Mouse (Mus musculus): ENCODE results near the gene Prss54.
"Not testable (repeated sequence)": the region's sequence is repeated elsewhere in the genome, so short reads cannot be mapped to it uniquely, and the experiment has no call there.

Gene Prss54

GRCm38 (mm10) chr8:95576240-95576639 is at the start of gene Prss54:
Gene Prss54 (minus strand): TSS chr8:95576340.
- no peak for DNase-seq (ENCODE audit: low read depth, low spot score)

GRCm38 (mm10) chr8:95624833-95625232 is 48.7 kb upstream of the Prss54 start:
- DNase-seq (ENCODE audit: low read depth, low spot score), result no peak

GRCm38 (mm10) chr8:95620046-95620445 is 43.9 kb upstream of the Prss54 start:
- no peak for DNase-seq (ENCODE audit: low read depth, low spot score)

- DNase-seq (ENCODE audit: low read depth, low spot score), result no peak
Observed at GRCm38 (mm10) chr8:95616383-95616782, 40.2 kb upstream of the Prss54 start.

GRCm38 (mm10) chr8:95611769-95612168 is 35.6 kb upstream of the Prss54 start:
- DNase-seq (ENCODE audit: low read depth, low spot score), result no peak

- DNase-seq (ENCODE audit: low read depth, low spot score), result no peak
Observed at GRCm38 (mm10) chr8:95610749-95611148, 34.6 kb upstream of the Prss54 start.

GRCm38 (mm10) chr8:95609406-95609805 is 33.3 kb upstream of the Prss54 start:
- DNase-seq (ENCODE audit: low read depth, low spot score), result no peak

GRCm38 (mm10) chr8:95607210-95607609 is 31.1 kb upstream of the Prss54 start:
- DNase-seq (ENCODE audit: low read depth, low spot score), result no peak

GRCm38 (mm10) chr8:95606509-95606908 is 30.4 kb upstream of the Prss54 start:
- DNase-seq (ENCODE audit: low read depth, low spot score), result not testable (repeated sequence)

GRCm38 (mm10) chr8:95602168-95602567 is 26.0 kb upstream of the Prss54 start:
- no peak for DNase-seq (ENCODE audit: low read depth, low spot score)

- DNase-seq (ENCODE audit: low read depth, low spot score), result no peak
Observed at GRCm38 (mm10) chr8:95601306-95601705, 25.2 kb upstream of the Prss54 start.

- DNase-seq (ENCODE audit: low read depth, low spot score), result peak; percentile 82
Observed at GRCm38 (mm10) chr8:95599861-95600260, 23.7 kb upstream of the Prss54 start.

- peak; percentile 14 for DNase-seq (ENCODE audit: low read depth, low spot score)
Observed at GRCm38 (mm10) chr8:95596841-95597241, 20.7 kb upstream of the Prss54 start.

GRCm38 (mm10) chr8:95595131-95595530 is 19.0 kb upstream of the Prss54 start:
- no peak for DNase-seq (ENCODE audit: low read depth, low spot score)

- no peak for DNase-seq (ENCODE audit: low read depth, low spot score)
Observed at GRCm38 (mm10) chr8:95593439-95594393, 17.6 kb upstream of the Prss54 start.

- DNase-seq (ENCODE audit: low read depth, low spot score), result no peak
Observed at GRCm38 (mm10) chr8:95592131-95592780, 16.1 kb upstream of the Prss54 start.

- no peak for DNase-seq (ENCODE audit: low read depth, low spot score)
Observed at GRCm38 (mm10) chr8:95590539-95590938, 14.4 kb upstream of the Prss54 start.

- no peak for DNase-seq (ENCODE audit: low read depth, low spot score)
Observed at GRCm38 (mm10) chr8:95589282-95589681, 13.1 kb upstream of the Prss54 start.

GRCm38 (mm10) chr8:95587339-95587738 is 11.2 kb upstream of the Prss54 start:
- no peak for DNase-seq (ENCODE audit: low read depth, low spot score)

GRCm38 (mm10) chr8:95573146-95573545 is 3.0 kb downstream of the Prss54 start:
- DNase-seq (ENCODE audit: low read depth, low spot score), result no peak

- no peak for DNase-seq (ENCODE audit: low read depth, low spot score)
Observed at GRCm38 (mm10) chr8:95566809-95567208, 9.3 kb downstream of the Prss54 start.

- DNase-seq (ENCODE audit: low read depth, low spot score), result no peak
Observed at GRCm38 (mm10) chr8:95566217-95566616, 9.9 kb downstream of the Prss54 start.

GRCm38 (mm10) chr8:95555963-95556362 is 20.2 kb downstream of the Prss54 start:
- no peak for DNase-seq (ENCODE audit: low read depth, low spot score)

Measured in forelimb bud, embryonic 11.5 days (tissue).